Mouse (Mus musculus) liver, embryonic 13.5 days (tissue): ENCODE data around the gene Inpp5k. TPM values are rescaled to one million over a fixed set of nuclear protein-coding genes. Genes with fewer than 3 reads are reported as not detected.
"Not testable (repeated sequence)": the region's sequence is repeated elsewhere in the genome, so short reads cannot be mapped to it uniquely, and the experiment has no call there.

Experiments
- ATAC-seq: fragments of 200-750 bp; cut with Nextera tagmentation; 2 replicates; pipeline ENCODE4 v1.8.0; 2017; ENCODE audit warnings: low read depth, mild to moderate bottlenecking, moderate number of reproducible peaks, moderate library complexity
- DNase-seq: peaks from one replicate; pipeline ENCODE4 v3.0.0; 2022
- H3K27ac ChIP-seq: fragments of 300-500 bp; sonication (generic); 2 replicates; pipeline ENCODE4 v1.5.1; 2015; ENCODE audit warnings: moderate library complexity, mild to moderate bottlenecking, inconsistent platforms
- H3K27me3 ChIP-seq: fragments of 300-500 bp; sonication (generic); 2 replicates; pipeline ENCODE4 v1.6.1; 2015; ENCODE audit warnings: mild to moderate bottlenecking, inconsistent platforms
- H3K36me3 ChIP-seq: fragments of 300-500 bp; sonication (generic); 2 replicates; pipeline ENCODE4 v1.6.1; 2015; ENCODE audit warnings: mild to moderate bottlenecking, inconsistent platforms
- H3K4me1 ChIP-seq: fragments of 300-500 bp; sonication (generic); replicated peaks from 2 replicates; pipeline ENCODE4 v1.6.1; 2015; ENCODE audit warnings: inconsistent platforms
- H3K4me2 ChIP-seq: fragments of 300-500 bp; sonication (generic); 2 replicates; pipeline ENCODE4 v1.6.1; 2015; ENCODE audit warnings: inconsistent platforms, mild to moderate bottlenecking, moderate library complexity
- H3K4me3 ChIP-seq: fragments of 300-500 bp; sonication (generic); replicated peaks from 2 replicates; pipeline ENCODE4 v1.5.1; 2015; ENCODE audit warnings: mild to moderate bottlenecking, inconsistent platforms
- H3K9ac ChIP-seq: fragments of 300-500 bp; sonication (generic); 2 replicates; pipeline ENCODE4 v1.6.1; 2015; ENCODE audit warnings: mild to moderate bottlenecking, inconsistent platforms
- H3K9me3 ChIP-seq: fragments of 300-500 bp; sonication (generic); replicated peaks from 2 replicates; pipeline ENCODE4 v1.6.1; 2016; ENCODE audit warnings: inconsistent platforms
- WGBS: fragments of 180-500 bp; shearing (Covaris S2); methylation state at CpG from one replicate; pipeline ENCODE4 v1.1.7; 2015; ENCODE audit not compliant: insufficient replicate concordance; 5-methylcytosine and 5-hydroxymethylcytosine counted together
- polyA plus RNA-seq: library from polyadenylated mRNA; unstranded; fragments of >200 nt; fragmentation: Nextera tagmentation; extraction: Ambion mirVana; gene quantifications from 2 replicates; pipeline ENCODE4 v1.2.1, GENCODE M21; 2015

Inpp5k gene
- polyA plus RNA-seq, 1 experiment from 2014 or later, result 12.9 TPM

GRCm38 (mm10) chr11:75595816-75596215 is 35.0 kb upstream of the Inpp5k start:
- WGBS, result 75% methylated on average over 7 of the region's 7 CpGs
- DNase-seq, result no peak
- no peak for ATAC-seq
- Histone ChIP-seq H3K4me1 (peaks cover 45% of the 10 kb centered on the region), H3K4me3 (no peak overlapping the region), H3K9ac (no peak overlapping the region), H3K4me2 (no peak overlapping the region), H3K27ac (no peak overlapping the region), H3K36me3 (peaks cover 56% of the 10 kb centered on the region), H3K27me3 (no peaks in the 10 kb centered on the region), H3K9me3 (no peaks in the 10 kb centered on the region)

- peaks cover 66% of the 10 kb centered on the region for H3K36me3 ChIP-seq
Observed at GRCm38 (mm10) chr11:75596726-75597255, 34.0 kb upstream of the Inpp5k start.

GRCm38 (mm10) chr11:75598004-75598403 is 32.8 kb upstream of the Inpp5k start:
- Histone ChIP-seq H3K36me3 (peaks cover 68% of the 10 kb centered on the region), H3K4me3 (no peak overlapping the region), H3K9ac (no peak overlapping the region), H3K4me1 (peaks cover 32% of the 10 kb centered on the region), H3K4me2 (no peak overlapping the region), H3K9me3 (no peaks in the 10 kb centered on the region), H3K27me3 (no peaks in the 10 kb centered on the region), H3K27ac (no peak overlapping the region)
- DNase-seq, result no peak
- 88% methylated on average over 6 of the region's 6 CpGs for WGBS
- ATAC-seq, result no peak

More at GRCm38 (mm10) chr11:75596726-75597255, 34.0 kb upstream of the Inpp5k start:
- H3K27ac ChIP-seq, result no peak overlapping the region
- ATAC-seq (no peak), DNase-seq (no peak)
- peaks cover 43% of the 10 kb centered on the region for H3K4me1 ChIP-seq
- WGBS, result 67% methylated on average over 3 of the region's 3 CpGs
- H3K4me2 ChIP-seq, result no peak overlapping the region
- no peak overlapping the region for H3K9ac ChIP-seq
- H3K9me3 ChIP-seq, result no peaks in the 10 kb centered on the region
- H3K4me3 ChIP-seq, result no peak overlapping the region
- no peaks in the 10 kb centered on the region for H3K27me3 ChIP-seq

- WGBS, result 86% methylated on average over 17 of the region's 17 CpGs
- peaks cover 23% of the 10 kb centered on the region for H3K4me1 ChIP-seq
- not testable (repeated sequence) for H3K4me2 ChIP-seq, H3K4me3 ChIP-seq, H3K9me3 ChIP-seq, H3K27ac ChIP-seq, ATAC-seq, H3K9ac ChIP-seq, DNase-seq, H3K27me3 ChIP-seq
- peaks cover 62% of the 10 kb centered on the region for H3K36me3 ChIP-seq
Observed at GRCm38 (mm10) chr11:75599802-75600201, 31.0 kb upstream of the Inpp5k start.

GRCm38 (mm10) chr11:75604826-75605225 is 26.0 kb upstream of the Inpp5k start:
- ATAC-seq (no peak), DNase-seq (no peak)
- Histone ChIP-seq H3K9ac (no peak overlapping the region), H3K27ac (no peak overlapping the region), H3K36me3 (peaks cover 76% of the 10 kb centered on the region), H3K4me1 (peaks cover 13% of the 10 kb centered on the region), H3K4me3 (no peak overlapping the region), H3K4me2 (no peak overlapping the region), H3K27me3 (no peaks in the 10 kb centered on the region), H3K9me3 (no peaks in the 10 kb centered on the region)
- WGBS, result 76% methylated on average over 5 of the region's 5 CpGs

GRCm38 (mm10) chr11:75605318-75605717 is 25.5 kb upstream of the Inpp5k start:
- Histone ChIP-seq H3K4me3 (no peak overlapping the region), H3K4me1 (peaks cover 13% of the 10 kb centered on the region), H3K27me3 (no peaks in the 10 kb centered on the region), H3K9ac (no peak overlapping the region), H3K9me3 (no peaks in the 10 kb centered on the region), H3K4me2 (no peak overlapping the region), H3K27ac (no peak overlapping the region), H3K36me3 (peaks cover 76% of the 10 kb centered on the region)
- ATAC-seq, result no peak
- 26% methylated on average over 1 of the region's 1 CpGs for WGBS
- DNase-seq, result no peak

GRCm38 (mm10) chr11:75608776-75609175 is 22.0 kb upstream of the Inpp5k start:
- ATAC-seq (no peak), DNase-seq (no peak)
- Histone ChIP-seq H3K4me2 (no peak overlapping the region), H3K9ac (no peak overlapping the region), H3K4me1 (peaks cover 13% of the 10 kb centered on the region), H3K9me3 (no peaks in the 10 kb centered on the region), H3K4me3 (no peak overlapping the region), H3K27ac (no peak overlapping the region), H3K27me3 (no peaks in the 10 kb centered on the region), H3K36me3 (peaks cover 71% of the 10 kb centered on the region)
- 84% methylated on average over 5 of the region's 5 CpGs for WGBS

- H3K9ac ChIP-seq, result no peak overlapping the region
- H3K27me3 ChIP-seq, result no peaks in the 10 kb centered on the region
- H3K4me3 ChIP-seq, result no peak overlapping the region
- 84% methylated on average over 2 of the region's 2 CpGs for WGBS
- H3K4me1 ChIP-seq, result peaks cover 13% of the 10 kb centered on the region
- H3K4me2 ChIP-seq, result no peak overlapping the region
- ATAC-seq (no peak), DNase-seq (no peak)
- H3K9me3 ChIP-seq, result no peaks in the 10 kb centered on the region
- H3K36me3 ChIP-seq, result peaks cover 81% of the 10 kb centered on the region
- H3K27ac ChIP-seq, result no peak overlapping the region
Observed at GRCm38 (mm10) chr11:75610021-75610420, 20.8 kb upstream of the Inpp5k start.

GRCm38 (mm10) chr11:75614769-75615168 is 16.0 kb upstream of the Inpp5k start:
- WGBS, result 97% methylated on average over 1 of the region's 1 CpGs
- H3K4me1 ChIP-seq, result no peaks in the 10 kb centered on the region
- no peak overlapping the region for H3K4me2 ChIP-seq
- no peak for ATAC-seq
- H3K4me3 ChIP-seq, result no peak overlapping the region
- no peak for DNase-seq
- H3K9me3 ChIP-seq, result no peaks in the 10 kb centered on the region
- H3K36me3 ChIP-seq, result peaks cover 76% of the 10 kb centered on the region
- no peaks in the 10 kb centered on the region for H3K27me3 ChIP-seq
- no peak overlapping the region for H3K9ac ChIP-seq
- no peak overlapping the region for H3K27ac ChIP-seq

- 72% methylated on average over 2 of the region's 2 CpGs for WGBS
- Histone ChIP-seq H3K36me3 (peaks cover 77% of the 10 kb centered on the region), H3K9me3 (no peaks in the 10 kb centered on the region), H3K27ac (no peak overlapping the region), H3K27me3 (no peaks in the 10 kb centered on the region), H3K9ac (no peak overlapping the region), H3K4me3 (no peak overlapping the region), H3K4me2 (no peak overlapping the region), H3K4me1 (no peaks in the 10 kb centered on the region)
- DNase-seq (no peak), ATAC-seq (no peak)
Observed at GRCm38 (mm10) chr11:75615556-75615955, 15.2 kb upstream of the Inpp5k start.

GRCm38 (mm10) chr11:75619133-75619532 is 11.7 kb upstream of the Inpp5k start:
- H3K4me2 ChIP-seq, result no peak overlapping the region
- WGBS, result 74% methylated on average over 5 of the region's 5 CpGs
- DNase-seq (no peak), ATAC-seq (no peak)
- no peak overlapping the region for H3K27ac ChIP-seq
- peaks cover 15% of the 10 kb centered on the region for H3K4me1 ChIP-seq
- H3K36me3 ChIP-seq, result peaks cover 69% of the 10 kb centered on the region
- H3K4me3 ChIP-seq, result no peak overlapping the region
- H3K9me3 ChIP-seq, result no peaks in the 10 kb centered on the region
- H3K9ac ChIP-seq, result no peak overlapping the region
- H3K27me3 ChIP-seq, result no peaks in the 10 kb centered on the region

GRCm38 (mm10) chr11:75620136-75620780 is 10.5 kb upstream of the Inpp5k start:
- DNase-seq (no peak), ATAC-seq (no peak)
- Histone ChIP-seq H3K9ac (no peak overlapping the region), H3K4me2 (no peak overlapping the region), H3K27ac (no peak overlapping the region), H3K27me3 (no peaks in the 10 kb centered on the region), H3K9me3 (no peaks in the 10 kb centered on the region), H3K36me3 (peaks cover 67% of the 10 kb centered on the region), H3K4me1 (peaks cover 20% of the 10 kb centered on the region), H3K4me3 (no peak overlapping the region)
- 83% methylated on average over 12 of the region's 12 CpGs for WGBS
